In the genomic region with DNA sequence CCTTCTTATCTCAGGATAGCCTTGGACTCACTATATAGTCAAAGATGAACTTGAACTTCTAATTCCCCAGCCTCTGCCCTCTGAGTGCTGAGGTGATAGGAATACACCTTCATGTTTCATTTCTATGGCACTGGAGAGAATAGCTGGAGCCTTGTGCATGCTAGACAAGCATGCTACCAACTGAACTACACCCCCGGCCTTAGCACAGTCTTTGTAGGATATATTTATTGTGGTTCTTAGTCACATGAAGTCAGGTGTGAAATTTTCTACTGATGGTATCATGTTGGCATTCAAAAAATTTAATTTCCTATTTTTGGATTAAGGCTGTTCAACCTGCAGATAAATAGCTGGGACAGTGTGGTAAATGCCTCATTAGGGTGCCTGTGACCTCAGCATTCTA, we compare ENCODE assay signal across 43 mouse cellular contexts. TPM values are rescaled to one million over a fixed set of nuclear protein-coding genes. Genes with fewer than 3 reads are reported as not detected.
"Had no signal": no experiment of that assay in that cellular context is flagged by ENCODE, and none has a peak within 500 bp of the region (broad histone marks: within the 10 kb centered on the region; RNA-seq: fewer than 3 reads in every experiment).

No protein-coding gene starts in this region.

- DNase-seq: heart, postnatal 10 days; heart, postnatal 14 days; heart, postnatal 36 days; heart, postnatal 4 days; kidney, adult 11 months; kidney, adult 18-20 months; kidney, adult 2 months; kidney, adult 8-10 months; kidney, adult 9 months; kidney, postnatal 10 days; kidney, postnatal 14 days; kidney, postnatal 25 days; kidney, postnatal 4 days; layer of hippocampus, adult 9-11 months; layer of hippocampus, postnatal 36 days had no signal

- ATAC-seq: hindbrain, embryonic 16.5 days; hindbrain, postnatal 0 days; inflammation-experienced regulatory T-cells, adult 6 months; intestine, embryonic 15.5 days; intestine, embryonic 16.5 days; intestine, postnatal 0 days had no signal

- H3K4me2 ChIP-seq: heart, embryonic 11.5 days; heart, embryonic 12.5 days; heart, embryonic 13.5 days; heart, embryonic 15.5 days; hindbrain, embryonic 12.5 days; hindbrain, embryonic 13.5 days; hindbrain, embryonic 14.5 days; hindbrain, embryonic 15.5 days; intestine, embryonic 15.5 days; kidney, embryonic 15.5 days had no signal

- H3K9me3 ChIP-seq: heart, embryonic 10.5 days; heart, embryonic 15.5 days; hindbrain, embryonic 10.5 days; hindbrain, embryonic 12.5 days; hindbrain, embryonic 13.5 days; hindbrain, embryonic 15.5 days; intestine, embryonic 15.5 days; kidney, embryonic 15.5 days had no signal

- H3K4me3 ChIP-seq: heart, embryonic 10.5 days; heart, embryonic 12.5 days; heart, embryonic 13.5 days; heart, embryonic 15.5 days; hindbrain, embryonic 10.5 days; hindbrain, embryonic 12.5 days; hindbrain, embryonic 13.5 days; hindbrain, embryonic 15.5 days; intestine, embryonic 15.5 days; kidney, embryonic 15.5 days; layer of hippocampus, adult 2 months had no signal

- H3K36me3 ChIP-seq: heart, embryonic 10.5 days; heart, embryonic 12.5 days; heart, embryonic 13.5 days; heart, embryonic 15.5 days; hindbrain, embryonic 10.5 days; hindbrain, embryonic 12.5 days; hindbrain, embryonic 13.5 days; hindbrain, embryonic 15.5 days; intestine, embryonic 15.5 days; kidney, embryonic 15.5 days had no signal

- H3K9ac ChIP-seq: heart, embryonic 12.5 days; heart, embryonic 13.5 days; heart, embryonic 15.5 days; hindbrain, embryonic 12.5 days; hindbrain, embryonic 13.5 days; hindbrain, embryonic 14.5 days; hindbrain, embryonic 15.5 days; intestine, embryonic 15.5 days; kidney, embryonic 15.5 days had no signal

- H3K27me3 ChIP-seq: heart, embryonic 12.5 days; heart, embryonic 13.5 days; heart, embryonic 15.5 days; hindbrain, embryonic 12.5 days; hindbrain, embryonic 13.5 days; hindbrain, embryonic 15.5 days; intestine, embryonic 15.5 days; kidney, embryonic 15.5 days had no signal

- H3K4me1 ChIP-seq: heart, embryonic 10.5 days; heart, embryonic 12.5 days; heart, embryonic 13.5 days; heart, embryonic 15.5 days; hindbrain, embryonic 10.5 days; hindbrain, embryonic 12.5 days; hindbrain, embryonic 13.5 days; hindbrain, embryonic 15.5 days; intestine, embryonic 15.5 days; kidney, embryonic 15.5 days had no signal

- H3K27ac ChIP-seq: heart, embryonic 10.5 days; heart, embryonic 13.5 days; heart, embryonic 15.5 days; hindbrain, embryonic 10.5 days; hindbrain, embryonic 12.5 days; hindbrain, embryonic 13.5 days; hindbrain, embryonic 14.5 days; hindbrain, embryonic 15.5 days; hindbrain, postnatal 0 days; intestine, embryonic 15.5 days; kidney, embryonic 15.5 days; kidney, postnatal 0 days; layer of hippocampus, adult 2 months had no signal

RNA-seq across cellular contexts. Expression of a gene that starts 33.0 kb away (rescaled TPM):
- total RNA-seq: heart, postnatal 36 days; hematopoietic stem cell, adult 5-6 weeks; hindbrain, postnatal 0 days; layer of hippocampus, adult 18-20 months; layer of hippocampus, adult 8-10 months; layer of hippocampus, postnatal 14 days; layer of hippocampus, postnatal 25 days; layer of hippocampus, postnatal 36 days; left cerebral cortex, adult 18-20 months had no signal
- polyA plus RNA-seq: hindbrain, postnatal 0 days; inflammation-experienced regulatory T-cells, adult 6 months; intestine, postnatal 0 days; kidney, embryonic 14.5 days; kidney, embryonic 16.5 days; kidney, postnatal 0 days; large intestine, adult 2 months had no signal
